Mouse (Mus musculus) R1 (cell line): ENCODE results near the gene St6galnac1.
"Not testable (repeated sequence)": the region's sequence is repeated elsewhere in the genome, so short reads cannot be mapped to it uniquely, and the experiment has no call there.

Experiments used
- DNase-seq: peaks from one replicate; pipeline ENCODE4 v3.0.0-alpha.2; 2018; ENCODE audit warnings: low read depth, low spot score

The St6galnac1 gene

DNA sequence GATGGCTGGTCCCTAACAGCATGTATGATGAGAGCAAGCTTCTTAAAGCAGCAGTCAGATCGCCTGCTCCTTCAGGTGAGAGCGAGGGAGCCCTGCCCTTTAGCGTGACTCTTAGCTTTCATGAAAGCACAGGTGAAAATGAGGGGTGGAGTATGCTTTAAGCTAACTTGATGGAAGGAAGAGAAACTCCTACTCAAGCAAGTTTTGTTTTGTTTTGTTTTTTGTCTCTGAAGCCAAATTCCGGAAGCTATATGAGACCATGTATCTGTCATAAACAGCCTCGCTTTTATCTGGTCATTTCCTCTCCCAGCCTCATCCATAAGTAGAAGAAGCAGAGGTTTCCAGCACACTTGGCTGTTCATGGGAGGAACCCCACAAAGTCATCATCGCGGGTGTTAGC lies at the start of gene St6galnac1:
St6galnac1 (minus strand) TSS at position 101 of the 400 bp plus-strand sequence.
- no peak for DNase-seq

DNA sequence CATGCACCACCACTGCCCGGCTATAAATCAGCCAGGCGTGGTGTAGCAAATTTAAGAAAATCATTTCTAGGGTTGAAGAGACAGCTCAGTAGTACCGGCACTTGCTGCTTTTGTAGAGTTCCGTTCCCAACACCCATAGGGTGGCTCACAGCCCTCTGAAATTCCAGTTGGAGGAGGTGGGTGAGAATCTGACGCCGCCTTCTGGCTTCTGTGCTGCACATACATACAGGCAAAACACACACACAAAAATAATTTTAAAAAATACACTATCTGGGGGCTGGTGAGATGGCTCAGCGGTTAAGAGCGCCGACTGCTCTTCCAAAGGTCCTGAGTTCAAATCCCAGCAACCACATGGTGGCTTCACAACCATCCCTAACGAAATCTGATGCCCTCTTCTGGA lies 48.6 kb upstream of the St6galnac1 start:
- not testable (repeated sequence) for DNase-seq

DNA sequence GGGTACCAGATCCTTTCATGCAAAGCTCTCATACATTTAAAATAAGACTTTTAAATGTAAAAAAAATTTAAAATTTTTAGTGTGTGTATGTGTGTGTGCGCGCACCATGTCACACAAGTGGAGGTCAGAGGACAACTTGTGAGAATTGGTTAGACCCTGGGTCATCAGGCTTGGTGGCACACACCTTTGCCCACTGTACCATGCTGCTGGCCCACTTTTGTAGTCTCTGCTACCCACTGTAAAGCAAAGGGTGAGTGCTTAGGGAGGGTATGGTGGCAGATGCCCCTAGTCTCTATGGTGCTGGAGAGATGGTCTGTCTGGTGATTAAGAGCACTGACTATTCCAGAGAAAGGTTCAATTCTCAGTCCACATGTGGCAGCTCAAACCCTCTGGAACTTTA lies 47.9 kb upstream of the St6galnac1 start:
- DNase-seq: no peak

DNA sequence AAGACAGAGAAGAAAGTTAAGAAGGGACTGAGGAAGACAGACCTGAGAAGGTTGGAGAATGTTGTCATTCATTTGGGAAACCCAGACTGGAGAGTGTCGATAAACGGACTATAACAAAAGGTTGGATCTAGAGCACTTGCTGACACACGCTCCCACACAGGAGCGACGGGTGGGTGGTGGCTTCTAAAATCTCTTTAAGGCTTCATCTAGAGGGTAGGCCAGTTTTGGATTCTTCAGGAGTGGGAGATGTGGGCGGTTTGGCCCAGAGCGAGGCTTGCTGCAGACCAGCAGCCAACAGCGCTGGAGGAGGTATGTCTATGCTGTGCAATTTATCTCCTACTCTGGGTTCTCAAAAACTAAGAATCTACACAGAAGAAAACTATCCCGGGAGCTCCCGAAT lies 47.3 kb upstream of the St6galnac1 start:
- DNase-seq: no peak

DNA sequence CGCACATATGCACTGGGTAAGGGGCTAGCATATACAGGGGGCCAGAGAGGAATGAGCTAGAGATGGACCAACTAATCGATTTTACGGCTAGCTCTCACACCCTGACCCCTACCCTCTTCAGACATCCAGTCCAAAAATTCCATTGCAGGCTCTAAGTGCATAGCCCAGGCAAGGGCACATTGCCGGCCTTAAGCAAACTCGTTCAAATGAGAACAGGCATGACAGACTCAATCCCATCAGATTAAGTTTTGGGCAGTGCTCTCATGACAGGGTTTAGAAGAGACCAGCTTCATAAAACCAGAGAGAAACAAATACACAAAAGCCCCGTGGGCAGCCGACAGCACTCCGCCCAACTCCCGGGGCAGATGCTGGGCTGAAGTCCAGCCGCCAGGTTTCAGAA lies 46.9 kb upstream of the St6galnac1 start:
- no peak for DNase-seq

DNA sequence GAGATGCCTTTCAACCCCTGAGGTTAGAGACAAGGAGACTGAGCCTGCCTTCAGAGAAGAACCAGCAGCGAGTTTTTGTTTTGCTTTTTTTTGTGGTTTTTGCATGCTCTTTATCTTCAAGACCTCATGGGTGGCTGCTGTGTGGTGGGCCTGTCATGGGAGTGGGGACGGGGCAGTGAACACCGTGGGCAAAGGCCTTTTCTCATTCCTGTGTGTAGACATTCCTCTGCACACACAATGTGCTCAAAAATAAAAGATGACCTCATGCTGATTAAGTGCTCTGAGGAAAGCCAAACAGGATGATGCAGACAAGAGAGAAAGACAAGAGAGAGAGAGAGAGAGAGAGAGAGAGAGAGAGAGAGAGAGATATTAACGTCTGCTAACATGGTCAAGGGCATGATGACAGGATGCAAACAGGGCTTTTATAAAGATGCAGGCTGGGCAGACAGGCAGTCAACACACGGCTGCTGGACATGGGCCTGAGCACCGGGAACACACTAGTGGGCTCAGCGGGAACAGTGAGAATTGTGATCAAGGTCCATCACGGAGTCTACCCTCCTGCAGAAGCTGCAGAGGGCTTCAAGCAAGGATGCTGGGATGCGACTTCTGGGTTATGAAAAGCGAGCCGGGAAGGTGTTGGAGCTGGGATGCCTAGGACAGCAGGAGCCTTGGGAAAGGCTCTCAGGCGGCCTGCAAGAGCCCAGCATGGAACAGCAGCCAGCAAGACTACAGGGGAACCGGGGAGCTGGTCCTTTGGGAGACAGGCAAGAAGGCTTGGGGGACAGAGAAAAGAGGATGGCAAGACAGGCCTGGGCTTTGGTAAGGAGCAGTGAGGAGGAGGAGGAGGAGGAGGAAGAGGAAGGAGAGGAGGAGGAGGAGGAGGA lies 46.0 kb upstream of the St6galnac1 start:
- DNase-seq: no peak

DNA sequence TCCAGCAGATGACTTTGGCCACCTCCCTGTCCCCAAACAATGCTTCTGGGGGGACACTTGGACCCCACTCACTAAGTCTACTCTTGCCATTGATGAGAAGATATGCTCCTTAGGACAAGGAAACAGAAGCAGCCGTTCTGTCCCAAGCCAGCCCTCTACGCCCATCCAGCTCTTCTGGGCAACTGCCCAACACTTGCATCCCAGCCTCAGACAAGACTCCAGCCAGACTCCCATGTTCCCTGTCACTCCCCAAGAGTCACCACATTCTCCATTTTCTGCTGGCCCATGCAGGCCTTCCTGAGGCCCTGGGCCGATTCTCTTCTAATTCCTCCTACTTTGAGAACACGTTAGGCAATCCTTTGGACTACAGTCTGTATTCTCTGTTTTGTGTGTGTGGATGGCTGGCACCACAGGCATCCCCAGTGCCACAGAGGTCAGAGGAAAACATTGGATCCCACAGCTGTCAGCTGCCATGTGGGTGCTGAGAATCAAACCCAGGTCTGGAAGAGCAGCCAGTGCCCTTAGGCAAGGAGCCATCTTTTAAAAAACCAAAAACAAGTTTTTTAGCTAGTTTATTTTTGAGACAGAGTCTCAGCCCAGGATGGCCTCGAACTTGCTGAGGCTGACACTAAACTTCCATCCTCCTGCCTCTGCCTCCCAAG lies 44.8 kb upstream of the St6galnac1 start:
- no peak for DNase-seq

DNA sequence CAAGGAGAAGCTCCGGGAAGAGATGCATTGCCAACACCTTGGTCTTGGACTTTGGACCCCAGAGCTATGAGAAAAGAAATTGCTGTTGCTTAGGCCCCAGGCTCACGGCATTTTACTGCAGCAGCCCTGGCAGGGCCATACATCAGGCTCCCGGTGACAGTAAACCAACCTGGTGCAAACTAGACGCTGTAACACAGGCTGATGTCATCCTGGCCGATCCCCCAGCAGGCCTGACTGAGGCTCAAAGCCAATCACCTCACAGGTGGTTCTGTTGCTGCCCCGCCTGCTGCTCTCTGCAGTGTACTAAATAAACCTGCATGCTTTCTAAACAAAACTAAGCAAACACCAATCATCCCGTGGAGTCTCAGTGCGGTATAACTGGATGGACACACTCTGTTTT lies 43.4 kb upstream of the St6galnac1 start:
- no peak for DNase-seq

DNA sequence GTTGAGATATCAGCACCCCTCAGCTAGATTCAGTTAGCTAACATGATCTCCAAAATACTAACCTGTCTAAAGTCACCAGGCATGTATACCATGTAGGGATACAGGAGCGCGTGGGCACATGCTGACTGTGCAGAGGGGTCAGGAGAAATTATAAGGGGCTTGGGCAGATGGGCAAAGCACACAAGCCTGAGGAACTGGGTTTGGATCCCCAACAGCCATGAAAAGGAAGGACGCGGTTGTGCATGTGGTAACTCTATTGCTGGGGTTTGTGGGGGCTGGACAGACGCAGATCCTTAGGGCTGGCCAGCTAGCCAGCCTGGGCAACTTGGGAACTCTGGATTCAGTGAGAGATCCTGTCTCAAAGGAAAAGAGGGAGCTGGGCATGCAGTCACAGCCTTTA lies 42.3 kb upstream of the St6galnac1 start:
- no peak for DNase-seq

DNA sequence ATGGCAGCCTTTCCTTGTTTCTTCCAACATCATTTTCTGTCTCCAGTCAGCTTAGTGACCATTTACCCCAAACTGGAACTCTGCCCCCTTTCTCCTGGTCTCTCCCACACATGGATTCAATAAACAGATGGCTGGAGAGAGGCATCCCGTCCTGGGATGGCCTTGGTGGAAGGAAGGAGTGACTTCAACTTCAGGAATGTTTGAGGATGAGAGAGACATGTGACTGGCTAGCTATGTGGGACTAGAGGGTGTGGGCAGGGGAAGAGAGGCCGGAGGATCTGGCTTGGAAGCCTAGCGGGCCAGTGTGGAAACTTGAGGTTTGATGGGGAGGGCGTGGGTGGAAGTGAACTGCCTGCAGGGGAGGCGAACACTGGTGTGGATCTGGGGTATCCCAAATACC lies 41.5 kb upstream of the St6galnac1 start:
- no peak for DNase-seq

DNA sequence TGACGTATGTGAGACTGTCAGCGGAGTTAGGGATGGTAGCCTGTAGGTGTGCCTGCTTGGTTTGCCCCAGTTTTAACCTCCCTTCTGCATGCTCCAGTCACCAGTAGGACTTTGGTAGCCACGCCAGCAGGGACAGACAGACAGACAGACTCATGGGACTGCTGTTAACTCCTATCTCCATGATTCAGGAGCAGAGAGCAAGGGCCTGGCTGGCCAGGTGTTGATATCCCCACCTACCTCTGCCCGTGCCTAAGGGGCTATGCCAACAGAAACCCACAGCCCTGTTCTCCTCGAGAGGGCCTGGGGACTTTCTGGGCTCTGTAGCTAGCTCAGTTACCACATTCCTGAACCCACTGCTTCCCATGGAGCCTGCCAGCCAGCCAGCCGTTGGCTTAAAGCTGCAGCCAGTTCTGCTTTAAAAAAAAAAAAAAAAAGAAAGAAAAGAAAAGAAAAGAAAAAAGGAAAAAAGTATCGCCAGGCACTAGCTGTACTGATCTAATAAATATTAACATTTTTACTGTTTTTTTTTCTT lies 39.6 kb upstream of the St6galnac1 start:
- no peak for DNase-seq

DNA sequence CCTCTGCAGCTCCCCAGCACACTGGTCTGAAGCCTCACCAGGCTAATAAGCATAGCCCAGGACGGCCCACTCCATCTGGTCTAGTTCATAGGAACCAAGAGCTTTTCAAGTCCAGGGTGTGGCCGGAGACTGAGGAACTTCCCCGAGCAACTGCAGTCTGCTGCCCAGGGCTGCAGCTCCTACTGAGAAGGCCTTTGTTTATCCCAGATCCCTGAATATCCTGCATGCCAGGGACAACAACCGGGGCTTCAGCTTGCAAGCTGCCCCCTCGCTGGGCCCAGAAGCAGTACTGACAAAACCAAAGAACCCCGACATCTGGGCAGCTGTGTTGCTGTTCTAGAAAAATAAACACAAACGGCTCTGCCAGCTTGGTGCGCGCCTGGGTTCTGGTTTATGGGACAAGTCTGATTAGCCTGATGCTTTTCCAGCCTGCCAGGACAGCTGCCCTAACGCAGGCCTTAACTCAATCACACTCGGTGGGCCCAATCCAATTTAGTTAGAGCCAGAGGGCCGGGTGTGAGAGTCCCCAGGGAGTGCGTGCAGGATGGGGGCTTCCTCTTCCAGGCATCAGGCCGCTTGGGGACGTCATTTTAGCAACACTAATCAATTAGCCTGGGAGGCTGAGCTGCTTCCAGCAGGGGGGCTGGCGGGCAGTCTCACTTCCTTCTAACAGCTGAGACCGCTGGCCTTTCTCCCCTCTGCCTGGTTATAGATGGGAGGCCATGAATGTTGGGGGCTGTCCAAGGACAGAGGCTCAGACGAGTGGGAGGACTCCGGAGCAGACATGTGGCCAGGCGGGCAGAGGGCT lies 39.0 kb upstream of the St6galnac1 start:
- no peak for DNase-seq

DNA sequence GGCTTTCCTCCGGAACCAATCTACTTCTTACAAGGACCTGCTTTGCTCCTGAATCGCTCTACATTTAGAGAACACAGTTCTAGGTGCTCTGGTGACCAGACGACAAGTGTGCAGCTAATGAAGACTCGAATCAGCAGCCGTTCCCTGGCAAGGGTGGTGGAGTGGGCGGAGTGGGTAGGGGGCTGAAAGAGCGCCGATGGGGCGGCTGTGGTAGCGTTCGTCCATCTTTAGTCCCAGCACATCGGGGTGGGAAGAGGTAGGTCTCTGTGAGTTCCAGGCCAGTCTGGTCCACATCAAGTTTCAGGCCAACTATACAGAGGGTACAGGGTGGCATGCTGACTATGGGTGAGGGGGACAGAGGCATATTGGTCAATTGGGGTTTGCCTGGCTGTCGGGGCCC lies 38.3 kb upstream of the St6galnac1 start:
- no peak for DNase-seq

DNA sequence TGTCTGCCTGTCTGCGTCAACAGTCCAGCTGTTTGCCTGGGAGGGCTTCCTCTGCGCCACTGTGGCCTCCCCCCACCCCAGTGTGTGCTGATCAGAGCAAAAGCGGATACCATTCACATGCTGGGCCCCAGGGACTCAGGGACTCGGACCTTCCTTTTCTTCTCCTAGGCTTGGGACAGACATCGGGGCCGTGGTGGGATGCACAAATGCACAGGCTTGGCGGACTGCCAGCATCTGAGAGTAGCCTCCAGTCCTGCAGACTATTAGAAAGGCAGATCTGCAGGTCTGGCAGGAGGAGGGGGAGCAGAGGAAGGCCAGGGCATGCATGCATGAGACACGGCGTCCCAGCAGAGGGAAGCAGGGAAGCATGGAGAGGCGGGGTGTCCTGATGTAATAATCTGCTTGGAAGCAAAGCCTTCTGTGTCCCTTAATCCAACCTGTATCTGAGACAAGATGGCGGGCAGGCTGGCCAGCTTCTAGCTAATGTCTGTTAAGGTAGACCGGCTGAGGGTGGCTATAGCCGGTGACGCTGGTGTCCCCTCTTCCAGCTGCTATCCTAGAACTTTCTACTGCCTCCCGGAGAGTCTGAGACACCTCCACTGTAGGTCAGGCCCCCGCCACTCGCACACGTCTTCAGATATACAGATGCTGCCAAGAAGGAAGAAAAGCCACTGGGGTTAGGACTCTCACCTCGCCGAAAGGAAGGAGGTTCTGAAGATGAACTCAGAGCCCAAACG lies 37.7 kb upstream of the St6galnac1 start:
- DNase-seq: no peak

DNA sequence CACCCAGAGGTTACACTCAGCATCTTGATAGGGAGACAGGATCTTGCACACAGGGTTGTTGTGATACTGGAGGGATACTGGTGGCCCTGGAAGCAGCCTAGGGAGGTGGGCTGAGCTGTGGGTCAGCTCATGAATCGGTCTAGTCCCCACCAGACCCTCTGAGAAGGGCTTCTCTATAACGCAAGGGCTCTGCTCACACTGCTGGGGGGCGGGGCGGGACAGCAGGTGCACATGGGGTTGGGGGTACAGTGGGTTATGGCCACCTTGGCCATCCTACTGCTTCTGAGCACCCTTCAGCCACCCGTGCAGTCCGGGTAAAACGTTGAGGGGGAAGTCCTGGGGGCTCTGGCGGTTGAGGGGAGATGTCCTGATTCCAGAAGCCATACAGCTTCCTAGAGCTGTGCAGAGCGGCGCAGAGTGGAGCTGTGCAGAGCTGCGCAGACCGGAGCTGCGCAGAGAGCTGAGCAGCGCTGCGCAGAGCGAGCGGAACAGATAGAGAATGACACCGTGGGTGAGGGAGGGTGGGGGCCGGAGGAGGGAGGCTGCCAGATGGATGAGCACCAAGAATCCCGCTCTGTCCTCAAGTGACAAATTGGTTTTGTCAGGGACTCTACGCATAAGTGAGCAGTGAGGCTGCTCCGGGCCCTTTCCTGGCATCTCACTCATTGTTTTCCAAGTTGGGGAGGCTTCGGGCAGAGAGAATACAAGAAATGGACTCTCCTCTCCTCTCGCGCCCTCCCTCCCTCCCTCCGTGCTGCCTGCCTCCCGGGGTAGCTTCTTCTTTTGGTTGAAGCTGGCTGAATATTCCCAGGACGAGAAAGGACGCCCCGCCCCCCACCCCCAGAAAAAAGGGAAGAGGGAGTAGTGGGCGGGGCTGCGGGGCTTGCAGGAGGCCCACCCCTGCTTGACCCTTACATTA lies 35.9 kb upstream of the St6galnac1 start:
- peak; percentile 77 for DNase-seq

DNA sequence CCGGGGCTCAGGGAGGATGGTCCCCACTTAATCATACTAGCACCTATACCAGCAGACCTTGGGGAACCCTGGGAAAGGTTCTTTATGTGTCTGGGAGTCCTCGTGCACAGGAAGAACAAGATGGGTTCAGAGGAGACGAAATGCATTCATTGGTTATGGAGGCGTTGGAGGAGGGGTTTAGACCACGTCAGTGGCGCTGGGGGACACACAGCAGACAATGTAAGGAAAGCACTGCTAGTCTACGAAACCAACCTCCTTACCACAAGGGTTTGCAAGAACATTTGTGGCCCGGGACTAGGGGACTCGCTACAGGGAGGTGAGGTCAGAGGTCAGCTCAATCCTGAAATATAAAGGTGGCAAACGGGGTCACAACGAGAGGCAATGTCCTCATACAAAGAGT lies 35.2 kb upstream of the St6galnac1 start:
- DNase-seq: no peak

DNA sequence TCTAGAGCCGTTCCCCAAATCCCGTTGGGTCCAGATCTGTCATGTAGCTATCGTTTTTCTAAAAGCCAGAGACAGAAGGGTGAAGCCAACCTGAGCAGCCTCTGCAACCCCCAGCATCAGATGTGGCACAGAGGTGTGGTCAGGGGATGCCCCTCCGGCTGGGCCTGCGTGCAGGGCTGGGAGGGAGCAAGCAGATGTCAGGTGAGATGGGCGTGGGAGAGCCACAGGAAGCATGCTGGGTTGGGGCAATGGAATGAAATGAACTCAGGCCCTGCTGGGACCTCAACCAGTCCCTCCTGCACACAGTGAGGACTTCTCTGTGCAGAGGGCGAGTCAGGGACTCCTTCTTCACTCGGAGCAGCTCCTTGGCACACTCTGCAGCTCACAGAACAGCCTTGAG lies 34.2 kb upstream of the St6galnac1 start:
- DNase-seq: no peak

DNA sequence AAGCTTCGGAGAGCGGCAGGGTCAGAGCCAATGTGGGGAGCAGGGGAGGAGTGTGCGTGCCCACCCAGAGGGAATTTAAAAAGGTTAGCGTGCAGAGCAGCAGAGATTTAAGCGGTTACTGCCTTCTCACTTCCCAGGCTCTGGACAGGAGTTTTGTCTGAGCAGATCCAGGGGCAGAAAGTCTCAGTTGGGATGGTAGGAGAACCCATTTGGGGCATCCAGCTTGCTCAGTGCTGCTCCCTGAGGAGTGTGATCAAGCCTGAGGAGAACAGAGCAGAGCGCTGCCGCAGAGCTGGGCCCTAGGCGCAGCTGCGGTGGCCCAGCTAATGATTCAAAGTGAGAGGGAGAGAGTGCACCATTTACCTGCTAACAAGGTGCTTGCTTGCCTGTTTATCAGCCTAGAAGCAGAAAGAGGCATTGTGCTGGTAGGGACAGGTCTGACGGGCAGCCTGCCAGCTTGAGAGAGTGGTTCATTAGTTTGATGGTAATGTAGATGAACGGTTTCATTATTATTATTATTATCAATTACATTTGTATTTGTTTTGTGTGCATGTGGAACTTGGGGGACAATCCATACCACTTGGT lies 33.6 kb upstream of the St6galnac1 start:
- DNase-seq: no peak

DNA sequence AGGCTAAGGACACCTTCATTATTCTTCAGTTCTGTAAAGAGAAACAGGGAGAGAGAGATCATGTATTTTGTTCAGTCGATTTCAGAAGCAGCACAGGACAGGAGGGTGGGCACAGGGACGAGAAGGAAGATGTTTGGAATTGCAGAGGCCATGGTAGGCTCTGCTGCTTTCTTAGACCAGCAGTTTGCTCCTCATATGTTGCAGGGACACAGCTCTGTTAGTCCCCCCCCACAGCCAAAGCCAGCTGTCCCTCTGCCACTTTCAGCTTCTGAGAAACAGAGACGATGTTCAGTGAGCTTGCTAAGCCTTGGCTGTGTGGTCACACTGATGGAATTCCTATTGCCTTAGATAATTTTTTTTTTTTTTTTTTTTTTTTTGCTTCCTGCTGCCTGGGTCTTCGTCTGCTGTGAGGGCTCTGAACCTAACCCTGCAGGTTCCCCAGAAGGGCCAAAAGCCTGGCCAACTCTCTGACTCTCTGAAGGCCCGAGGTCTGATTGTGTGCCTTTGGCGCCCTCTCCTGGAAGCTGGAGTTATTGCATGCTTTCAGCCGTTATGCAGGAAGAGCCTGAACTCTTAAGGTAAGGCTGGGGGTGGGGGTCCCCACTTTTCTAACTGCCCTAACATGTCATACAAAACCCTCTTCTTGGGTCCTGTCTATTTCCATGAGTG lies 32.8 kb upstream of the St6galnac1 start:
- peak; percentile 73 for DNase-seq
